Mouse (Mus musculus): ENCODE results near the gene Cyth3.

Gene Cyth3

DNA sequence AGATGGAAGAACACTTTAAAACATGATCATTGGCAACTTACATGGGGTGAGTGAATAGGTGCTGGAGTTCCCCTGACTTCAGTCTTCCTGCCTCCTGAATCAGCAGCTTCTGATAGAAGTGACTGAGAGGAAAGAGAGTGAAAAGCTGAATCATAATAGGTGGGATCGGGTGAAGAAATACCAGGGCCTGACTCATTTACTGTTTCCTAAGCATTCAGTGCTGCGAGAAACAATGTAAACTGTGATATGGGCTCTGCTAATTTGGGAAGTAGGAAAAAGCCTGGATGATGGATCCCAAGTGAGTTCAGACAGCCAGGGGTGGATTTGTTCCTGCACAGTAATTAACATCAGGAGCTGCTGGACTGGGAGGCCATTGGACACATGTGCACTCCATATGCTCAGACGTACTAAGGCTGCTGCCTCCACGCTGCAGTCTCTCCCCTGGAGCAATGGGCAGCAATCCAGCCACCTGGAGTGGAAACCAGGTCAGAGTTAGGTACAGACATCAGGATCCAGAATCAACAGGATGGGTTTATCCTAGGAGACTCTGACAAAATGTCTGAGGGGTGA lies 20.1 kb downstream of the Cyth3 start:
- ChIA-PET CTCF (interaction anchor here in 1 of 4 experiments (0.7 kb wide), 1 partner anchor 90 kb away, joined by 8 read pairs; the partner anchor contains the start of gene Usp42), POLR2A (no interaction called here)

DNA sequence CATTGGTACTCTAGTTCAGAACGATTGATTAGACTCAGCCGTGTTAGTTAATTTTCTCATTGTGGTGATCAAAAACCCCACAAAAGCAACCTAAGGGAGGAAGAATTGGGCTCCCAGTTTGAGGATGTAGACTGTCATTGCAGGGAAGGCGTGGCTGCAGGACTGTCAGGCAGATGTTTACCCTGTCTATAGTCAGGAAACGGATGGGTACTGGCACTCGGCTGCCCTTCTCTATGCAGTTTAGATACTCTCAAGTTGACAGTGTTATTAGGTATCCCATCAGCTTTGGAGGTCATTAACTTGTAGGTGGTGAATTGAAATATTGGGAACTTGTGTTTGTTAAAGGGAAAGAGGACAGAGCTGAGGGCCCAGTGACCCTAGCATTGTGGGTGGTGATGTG lies 23.7 kb downstream of the Cyth3 start:
- POLR2A ChIA-PET: no interaction called here

DNA sequence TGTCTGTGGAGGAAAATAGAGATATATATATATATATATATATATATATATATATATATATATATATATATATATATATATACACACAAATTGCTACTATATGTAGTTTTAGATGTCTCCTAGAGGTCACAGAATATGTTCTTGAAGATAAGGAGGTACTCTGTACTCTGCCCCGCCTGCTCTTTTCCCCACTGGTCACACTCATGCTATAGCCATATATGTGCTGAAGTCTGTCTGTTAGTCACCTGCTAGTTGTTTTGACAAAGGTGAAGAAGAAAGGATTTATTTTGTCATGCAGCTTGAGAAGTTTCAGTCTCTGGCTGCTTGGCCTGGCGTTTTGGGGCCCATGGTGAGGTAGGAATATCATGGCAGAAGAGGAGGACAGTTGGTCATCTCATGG lies 25.2 kb downstream of the Cyth3 start:
- ChIA-PET POLR2A (no interaction called here), CTCF (no interaction called here)

More for the DNA sequence above, 23.7 kb downstream of the Cyth3 start:
- CTCF ChIA-PET: no interaction called here

- ChIA-PET CTCF (no interaction called here), POLR2A (no interaction called here)
Measured at GRCm38 (mm10) chr5:143648058-143648457, 25.8 kb downstream of the Cyth3 start.

GRCm38 (mm10) chr5:143649168-143649567 lies 26.9 kb downstream of the Cyth3 start:
- CTCF ChIA-PET: no interaction called here

DNA sequence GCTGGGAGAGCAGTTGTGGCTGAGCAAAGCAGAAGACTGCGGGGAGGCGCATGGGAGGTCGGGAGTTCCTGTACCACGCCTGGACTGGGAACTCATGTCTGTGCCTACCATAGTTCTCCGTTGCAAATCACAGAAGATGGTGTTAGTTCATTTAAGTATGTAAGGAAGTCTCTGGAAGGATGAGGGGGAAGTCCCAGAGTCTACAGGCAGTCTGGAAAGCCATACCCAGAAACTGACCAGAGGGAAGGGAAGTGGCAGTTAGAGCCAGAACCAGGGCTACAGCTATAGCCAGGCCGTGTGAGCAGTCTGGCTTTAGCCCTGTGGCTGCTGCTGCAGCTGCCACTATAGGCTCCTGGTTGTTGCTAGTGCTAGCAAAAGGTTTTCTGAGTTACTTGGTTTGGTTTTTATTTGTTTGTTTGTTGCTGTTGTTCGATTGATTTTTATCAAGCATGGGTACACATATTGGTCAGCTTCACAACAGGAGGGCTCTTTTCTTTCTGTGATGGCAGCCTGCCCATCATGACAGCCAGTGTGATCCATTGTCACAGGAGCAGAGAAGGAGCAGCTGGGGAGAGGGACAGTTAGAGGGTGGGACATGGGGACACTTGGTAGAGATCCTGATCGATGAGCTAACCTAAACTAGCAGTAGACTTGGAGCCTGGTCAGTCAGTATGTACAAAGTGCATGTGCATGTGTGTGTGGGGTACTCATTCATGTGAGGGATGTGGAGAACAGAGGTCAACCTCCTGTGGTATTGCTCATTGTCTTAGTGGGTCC lies 29.8 kb downstream of the Cyth3 start:
- POLR2A ChIA-PET: interaction anchor here in 2 of 4 experiments (0.6 kb wide), 2 partner anchors 9 to 49 kb away, joined by 3 to 4 read pairs; no protein-coding TSS in a partner anchor

More at GRCm38 (mm10) chr5:143649168-143649567, 26.9 kb downstream of the Cyth3 start:
- POLR2A ChIA-PET: no interaction called here

GRCm38 (mm10) chr5:143653497-143653896 lies 31.2 kb downstream of the Cyth3 start:
- ChIA-PET POLR2A (interaction anchor here in 2 of 4 experiments (0.7 to 0.8 kb wide), 3 partner anchors 9 to 415 kb away, joined by 4 to 7 read pairs (median 5); no protein-coding TSS in a partner anchor), CTCF (interaction anchor here in 1 of 4 experiments (1.4 kb wide), 1 partner anchor 58 kb away, joined by 3 read pairs; no protein-coding TSS in a partner anchor)

More for the DNA sequence above, 29.8 kb downstream of the Cyth3 start:
- CTCF ChIA-PET: interaction anchor here in 1 of 4 experiments (0.5 kb wide), 1 partner anchor 483 kb away, joined by 3 read pairs; no protein-coding TSS in a partner anchor

GRCm38 (mm10) chr5:143654670-143655510 lies 32.6 kb downstream of the Cyth3 start:
- ChIA-PET CTCF (interaction anchor here in 3 of 4 experiments (0.7 to 1.4 kb wide), 4 partner anchors 15 to 330 kb away, joined by 3 read pairs; no protein-coding TSS in a partner anchor), POLR2A (interaction anchor here in 2 of 4 experiments (0.6 to 1.2 kb wide), 2 partner anchors 29 to 187 kb away, joined by 4 to 5 read pairs; no protein-coding TSS in a partner anchor)

GRCm38 (mm10) chr5:143655511-143655943 lies 33.3 kb downstream of the Cyth3 start:
- CTCF ChIA-PET: interaction anchor here in 1 of 4 experiments (1.0 kb wide), 1 partner anchor 14 kb away, joined by 3 read pairs; no protein-coding TSS in a partner anchor
- POLR2A ChIA-PET: no interaction called here

GRCm38 (mm10) chr5:143656708-143657245 lies 34.5 kb downstream of the Cyth3 start:
- CTCF ChIA-PET: no interaction called here
- POLR2A ChIA-PET: no interaction called here

DNA sequence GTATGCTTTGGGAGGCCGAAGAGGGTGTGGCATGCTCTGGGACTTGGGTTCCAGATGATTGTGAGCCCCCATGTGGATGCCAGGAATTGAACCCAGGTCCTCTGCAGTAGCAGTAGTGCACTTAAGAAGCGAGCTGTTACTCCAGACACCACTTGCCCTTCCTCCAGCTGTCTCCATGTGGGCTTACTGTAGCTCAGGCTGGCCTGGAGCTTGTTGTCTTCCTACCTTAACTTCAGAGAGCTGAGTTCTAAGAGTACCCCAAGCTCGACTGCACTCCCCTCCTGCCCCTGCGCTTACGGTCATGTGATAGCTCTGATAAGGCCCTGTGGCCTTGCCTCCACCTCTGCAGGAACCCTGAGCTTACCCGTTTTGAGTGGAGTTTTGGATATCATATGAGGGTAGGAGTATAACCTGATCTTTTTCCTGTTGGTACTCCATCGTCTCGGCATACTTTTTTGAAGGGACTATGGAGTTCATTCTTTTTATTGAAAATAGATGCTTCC lies 36.8 kb downstream of the Cyth3 start:
- POLR2A ChIA-PET: interaction anchor here in 2 of 4 experiments (0.7 to 0.9 kb wide), 2 partner anchors 9 to 33 kb away, joined by 3 read pairs; no protein-coding TSS in a partner anchor
- CTCF ChIA-PET: no interaction called here

GRCm38 (mm10) chr5:143663074-143663687 lies 40.9 kb downstream of the Cyth3 start:
- ChIA-PET POLR2A (no interaction called here), CTCF (no interaction called here)

DNA sequence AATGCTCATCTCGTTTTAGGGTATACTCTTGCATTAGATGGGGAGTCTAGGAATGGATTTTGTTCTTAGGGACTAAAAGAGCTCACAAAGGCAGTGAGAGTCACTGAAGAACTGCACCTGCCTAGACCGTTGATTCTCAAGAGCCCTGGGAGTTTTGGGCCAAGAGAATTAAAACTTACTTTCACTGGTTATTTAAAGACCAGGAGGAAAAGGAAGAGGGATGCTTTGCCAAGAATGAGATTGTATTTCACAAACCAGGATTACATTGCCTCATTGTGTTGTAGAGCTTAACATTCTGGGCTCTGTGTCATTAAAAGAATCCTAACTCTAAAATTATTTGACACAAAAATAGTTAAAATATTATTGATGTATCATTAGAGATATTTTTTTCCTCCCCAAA lies 43.3 kb downstream of the Cyth3 start:
- CTCF ChIA-PET: no interaction called here
- POLR2A ChIA-PET: no interaction called here

DNA sequence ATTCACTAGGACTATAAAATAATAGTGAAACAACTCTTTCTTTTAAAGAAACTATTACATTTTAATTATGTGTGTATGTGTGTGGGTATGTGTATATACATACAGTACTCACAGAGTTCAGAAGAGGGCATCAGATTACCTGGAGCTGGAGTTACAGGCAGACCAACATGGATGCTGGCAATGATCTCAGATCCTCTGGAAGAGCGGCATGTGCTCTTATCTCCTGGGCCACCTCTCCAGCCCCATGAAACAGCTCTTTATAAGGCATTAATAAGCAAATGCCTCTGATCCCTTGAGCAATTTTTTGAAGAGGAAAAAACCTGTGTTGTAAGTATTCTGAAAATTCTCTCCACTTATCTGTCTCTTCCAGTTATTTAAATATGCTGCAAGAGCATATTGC lies 43.8 kb downstream of the Cyth3 start:
- ChIA-PET CTCF (no interaction called here), POLR2A (no interaction called here)

GRCm38 (mm10) chr5:143668884-143669283 lies 46.6 kb downstream of the Cyth3 start:
- POLR2A ChIA-PET: interaction anchor here in 1 of 4 experiments (1.0 kb wide), 1 partner anchor 11 kb away, joined by 3 read pairs; no protein-coding TSS in a partner anchor
- CTCF ChIA-PET: interaction anchor here in 2 of 4 experiments (0.8 to 1.6 kb wide), 2 partner anchors 43 to 101 kb away, joined by 3 to 6 read pairs; no protein-coding TSS in a partner anchor

DNA sequence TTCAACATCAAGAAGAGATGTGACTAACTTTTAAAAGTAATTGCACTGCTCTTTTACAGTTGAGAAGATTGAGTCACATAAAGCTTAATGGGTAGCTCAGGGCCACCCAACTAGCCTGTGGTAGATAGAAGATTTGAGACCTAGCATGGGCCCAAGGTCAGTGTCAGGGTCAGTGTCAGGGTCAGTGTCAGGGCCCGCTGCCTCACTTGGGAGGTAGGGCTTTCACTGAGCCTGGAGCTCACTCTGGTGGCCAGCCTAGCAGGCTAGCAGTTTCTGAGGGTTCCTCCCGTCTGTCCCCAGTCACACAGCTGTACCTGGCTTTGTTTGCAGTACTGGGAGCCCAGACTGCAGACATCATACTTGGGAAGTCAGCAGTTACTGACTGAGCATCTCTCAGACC lies 47.1 kb downstream of the Cyth3 start:
- CTCF ChIA-PET: interaction anchor here in 2 of 4 experiments (0.8 to 1.6 kb wide), 3 partner anchors 14 to 102 kb away, joined by 3 to 6 read pairs (median 3); no protein-coding TSS in a partner anchor
- POLR2A ChIA-PET: interaction anchor here in 1 of 4 experiments (1.0 kb wide), 1 partner anchor 10 kb away, joined by 3 read pairs; no protein-coding TSS in a partner anchor

DNA sequence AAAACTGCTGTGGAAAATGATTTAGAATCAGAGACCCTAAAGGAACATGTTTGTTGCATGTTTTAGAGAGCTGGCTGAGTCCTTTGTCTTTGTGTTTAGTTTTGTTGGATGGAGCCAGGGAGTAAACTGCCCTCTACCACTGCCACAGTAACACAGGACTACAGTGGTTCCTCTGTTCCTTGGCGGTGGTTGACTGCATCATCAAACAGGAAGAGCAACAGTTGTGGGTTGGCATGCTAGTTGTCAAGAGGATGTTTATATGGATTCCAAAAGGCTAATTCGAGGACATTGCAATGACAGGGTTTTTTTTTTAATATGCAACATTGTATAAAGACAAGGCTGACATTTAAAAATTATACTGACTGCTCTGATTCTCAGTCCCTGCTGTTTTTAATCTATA lies 47.6 kb downstream of the Cyth3 start:
- POLR2A ChIA-PET: interaction anchor here in 1 of 4 experiments (1.0 kb wide), 1 partner anchor 10 kb away, joined by 3 read pairs; no protein-coding TSS in a partner anchor
- CTCF ChIA-PET: interaction anchor here in 3 of 4 experiments (0.7 to 1.6 kb wide), 3 partner anchors 15 to 219 kb away, joined by 3 to 6 read pairs (median 4); no protein-coding TSS in a partner anchor

All from embryonic stem cell, embryonic (primary cell).